Mouse (Mus musculus) spleen, adult 2 months (tissue): Measurements from ENCODE around the gene 2310030G06Rik.

Source experiments
- CTCF ChIP-seq: fragments of 200-500 bp; IDR thresholded peaks from 2 replicates; pipeline ENCODE4 v1.5.1; 2011; ENCODE audit warnings: mild to moderate bottlenecking, inconsistent platforms; ENCODE audit not compliant: insufficient read depth, insufficient read length, insufficient replicate concordance; ENCODE audit errors: extremely low read depth
- POLR2A ChIP-seq: fragments of 200-500 bp; IDR thresholded peaks from 2 replicates; pipeline ENCODE4 v1.6.1; 2011; ENCODE audit warnings: low read depth, low read length, inconsistent platforms

DNA sequence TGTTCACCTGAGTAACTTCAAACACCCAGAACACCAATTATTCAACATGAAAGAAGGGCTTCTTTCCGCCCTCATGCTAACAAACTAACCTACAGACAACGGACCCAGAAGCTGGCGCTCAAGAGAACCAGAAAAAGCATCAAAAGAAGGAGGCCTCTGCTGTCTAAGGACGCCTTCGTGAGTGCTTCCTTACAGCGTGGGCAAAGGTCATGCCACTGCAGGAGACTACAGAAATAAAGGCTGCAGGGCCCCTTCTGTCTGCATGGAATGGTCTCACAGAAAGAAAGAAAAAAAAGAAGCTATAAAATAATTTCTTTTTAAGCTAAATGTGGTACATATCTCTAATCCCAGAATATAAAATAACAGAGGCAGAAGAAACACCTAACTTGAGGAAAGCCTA, 41.4 kb downstream of the 2310030G06Rik start:
- TF ChIP-seq POLR2A (no peak), CTCF (no peak)
